Mouse (Mus musculus): ENCODE measurements around the gene Zdhhc11.
"Not testable (repeated sequence)": the region's sequence is repeated elsewhere in the genome, so short reads cannot be mapped to it uniquely, and the experiment has no call there.

The Zdhhc11 gene

GRCm38 (mm10) chr13:74006881-74007280, 43.2 kb downstream of the Zdhhc11 start:
- in situ Hi-C loops (cut with MboI, MseI), result not testable (repeated sequence)

GRCm38 (mm10) chr13:74008216-74008615, 44.6 kb downstream of the Zdhhc11 start:
- in situ Hi-C loops (cut with MboI, MseI), result not testable (repeated sequence)

- in situ Hi-C loops (cut with MboI, MseI), result no loop called here
Measured at GRCm38 (mm10) chr13:74008948-74009718, 45.5 kb downstream of the Zdhhc11 start, which contains the start of gene Tppp. Gene Tppp, plus strand, starts transcription at chr13:74009407.

GRCm38 (mm10) chr13:74009791-74010614, 46.4 kb downstream of the Zdhhc11 start:
- in situ Hi-C loops (cut with MboI, MseI), result no loop called here

- in situ Hi-C loops (cut with MboI, MseI), result no loop called here
Measured at GRCm38 (mm10) chr13:74010678-74011077, 47.0 kb downstream of the Zdhhc11 start.

GRCm38 (mm10) chr13:74015908-74016307, 52.3 kb downstream of the Zdhhc11 start:
- in situ Hi-C loops (cut with MboI, MseI), result no loop called here

DNA sequence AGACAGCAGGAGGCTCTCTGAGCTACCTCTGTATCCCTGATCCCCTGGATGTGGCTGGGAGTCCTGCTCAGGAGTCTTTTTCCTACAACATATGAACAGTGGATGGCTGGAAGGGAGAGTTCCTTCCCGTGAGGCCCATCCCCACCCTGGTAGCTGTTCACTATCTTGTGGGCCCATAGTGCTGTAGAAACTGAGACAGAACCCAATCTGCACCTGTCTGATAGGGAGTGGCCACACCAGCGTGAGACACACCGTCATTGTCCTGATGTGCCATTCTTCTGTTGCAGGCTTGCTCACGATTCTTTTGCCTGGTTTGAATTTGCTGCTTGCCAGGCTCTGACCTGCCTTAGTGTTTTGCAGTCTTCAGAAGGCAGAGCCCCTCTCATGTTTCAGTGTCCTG, 53.8 kb downstream of the Zdhhc11 start:
- in situ Hi-C loops (cut with MboI, MseI), result no loop called here

GRCm38 (mm10) chr13:74019006-74019405, 55.4 kb downstream of the Zdhhc11 start:
- in situ Hi-C loops (cut with MboI, MseI), result not testable (repeated sequence)

GRCm38 (mm10) chr13:74025151-74026081, 61.8 kb downstream of the Zdhhc11 start:
- in situ Hi-C loops (cut with MboI, MseI), result no loop called here

- in situ Hi-C loops (cut with MboI, MseI), result no loop called here
Measured at GRCm38 (mm10) chr13:74026215-74026614, 62.6 kb downstream of the Zdhhc11 start.

DNA sequence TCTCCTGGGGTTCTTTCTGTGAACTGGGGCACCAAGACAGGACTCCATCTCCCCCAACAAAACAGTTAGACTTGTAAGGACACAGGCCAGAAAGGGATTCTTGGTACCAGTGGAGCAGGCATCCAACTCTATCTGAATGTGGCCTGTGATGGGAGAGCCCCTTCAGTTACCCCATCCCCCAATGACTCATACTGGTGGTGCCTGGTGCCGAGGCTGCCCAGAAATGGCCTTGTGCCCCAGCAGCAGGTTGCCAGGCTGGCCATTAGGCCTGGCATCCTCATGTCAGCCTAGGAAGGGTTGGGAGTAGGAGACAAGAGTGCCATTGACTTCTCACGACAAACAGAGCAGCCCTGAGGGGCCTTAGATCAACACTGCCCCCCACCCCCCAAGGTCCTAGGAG, 64.5 kb downstream of the Zdhhc11 start:
- in situ Hi-C loops (cut with MboI, MseI), result no loop called here

- in situ Hi-C loops (cut with MboI, MseI), result no loop called here
Measured at GRCm38 (mm10) chr13:74029013-74029412, 65.4 kb downstream of the Zdhhc11 start.

- in situ Hi-C loops (cut with MboI, MseI), result no loop called here
Measured at GRCm38 (mm10) chr13:74030691-74031090, 67.0 kb downstream of the Zdhhc11 start.

DNA sequence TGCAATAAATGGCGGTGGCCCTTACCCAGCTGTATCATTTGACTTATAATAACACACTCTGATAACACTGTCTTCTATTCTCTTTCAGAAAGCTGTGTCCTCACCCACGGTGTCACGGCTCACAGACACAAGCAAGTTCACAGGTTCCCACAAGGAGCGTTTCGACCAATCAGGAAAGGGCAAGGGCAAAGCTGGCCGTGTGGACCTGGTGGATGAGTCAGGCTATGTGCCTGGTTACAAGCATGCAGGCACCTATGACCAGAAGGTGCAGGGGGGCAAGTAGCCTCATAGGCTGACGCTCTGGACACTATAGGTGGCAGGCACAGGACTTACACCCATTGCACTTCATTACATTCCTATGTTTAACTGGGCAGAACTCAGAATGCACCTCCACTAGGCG, 67.5 kb downstream of the Zdhhc11 start:
- in situ Hi-C loops (cut with MboI, MseI), result no loop called here

- in situ Hi-C loops (cut with MboI, MseI), result no loop called here
Measured at GRCm38 (mm10) chr13:74034756-74035155, 71.1 kb downstream of the Zdhhc11 start.

DNA sequence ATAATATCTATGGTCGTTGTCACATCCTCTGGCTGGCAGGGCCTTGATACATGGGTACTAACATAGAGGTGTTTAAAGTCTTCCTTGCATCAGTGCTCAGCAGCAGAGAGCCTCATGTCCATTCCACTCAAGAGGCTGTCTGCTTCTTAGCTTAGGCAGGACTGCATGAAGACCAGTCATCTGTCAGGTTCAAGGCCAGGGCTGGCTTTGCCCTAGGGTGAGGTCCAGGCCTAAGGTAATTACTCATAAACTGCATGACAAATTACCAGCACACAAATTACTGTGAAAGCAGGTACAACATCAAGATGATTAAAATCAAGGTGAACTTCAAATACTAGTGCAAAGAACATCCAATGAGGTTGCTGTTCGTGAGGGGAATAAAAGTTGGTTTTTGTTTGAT, 72.1 kb downstream of the Zdhhc11 start:
- in situ Hi-C loops (cut with MboI, MseI), result no loop called here

DNA sequence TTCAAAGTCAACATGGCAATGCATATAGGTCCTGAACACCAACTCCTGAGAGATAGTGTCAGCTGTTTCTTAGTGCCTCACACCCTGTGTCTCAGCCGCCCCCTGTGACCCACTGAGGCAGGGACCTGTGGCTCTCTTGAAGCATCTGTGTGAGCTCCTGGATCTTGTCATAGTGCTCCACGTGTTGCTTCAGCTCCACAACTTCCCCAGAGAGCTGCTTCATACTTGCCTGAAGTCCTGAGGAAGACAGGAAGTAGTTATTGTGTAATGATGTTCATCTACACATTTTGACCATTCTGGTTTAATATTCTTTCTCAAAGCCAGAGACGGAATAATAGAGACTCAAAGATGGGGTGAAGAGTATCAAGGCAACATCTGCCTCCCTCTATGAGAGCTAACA, 76.3 kb downstream of the Zdhhc11 start:
- in situ Hi-C loops (cut with MboI, MseI), result no loop called here

Data from T-helper 2 cell (primary cell).